Mouse (Mus musculus): ENCODE data around the gene Hspb11. TPM values are rescaled to one million over a fixed set of nuclear protein-coding genes. Genes with fewer than 3 reads are reported as not detected.

Gene Hspb11
- polyA plus RNA-seq, 1 experiment from 2014 or later = 44.6 TPM

GRCm38 (mm10) chr4:107318646-107319045, 65.3 kb downstream of the Hspb11 start:
- Histone ChIP-seq H3K36me3 (ENCODE audit: insufficient read depth, low read length) (peaks cover 15% of the 10 kb centered on the region; the same call in 1 of the 2 replicates), H3K9ac (replicated peaks; ENCODE audit: low read depth) (no peak overlapping the region), H3K27ac (ENCODE audit: low read length) (no peak overlapping the region), H3K4me2 (replicated peaks; ENCODE audit: low read depth, low read length) (no peak overlapping the region), H3K27me3 (replicated peaks; ENCODE audit: insufficient read depth, low read length) (no peaks in the 10 kb centered on the region), H3K4me1 (ENCODE audit: insufficient read depth, low read depth, low read length) (peaks cover 8% of the 10 kb centered on the region; the same call in 1 of the 2 replicates), H3K4me3 (ENCODE audit: low read depth, low read length) (no peak overlapping the region), H3K9me3 (ENCODE audit: low read length) (no peaks in the 10 kb centered on the region)
- WGBS = 72% methylated on average over 8 of the region's 8 CpGs
- ATAC-seq = no peak
- no peak for DNase-seq (ENCODE audit: low spot score)
- TF ChIP-seq CTCF (IDR thresholded peaks at IDR 0.05) (no peak), EP300 (IDR thresholded peaks at IDR 0.05) (no peak)

GRCm38 (mm10) chr4:107321041-107321440, 67.6 kb downstream of the Hspb11 start:
- ATAC-seq = no peak
- Histone ChIP-seq H3K27me3 (replicated peaks; ENCODE audit: insufficient read depth, low read length) (no peaks in the 10 kb centered on the region), H3K4me2 (replicated peaks; ENCODE audit: low read depth, low read length) (no peak overlapping the region), H3K4me3 (ENCODE audit: low read depth, low read length) (no peak overlapping the region), H3K9me3 (ENCODE audit: low read length) (no peaks in the 10 kb centered on the region), H3K4me1 (ENCODE audit: insufficient read depth, low read depth, low read length) (no peaks in the 10 kb centered on the region), H3K27ac (ENCODE audit: low read length) (no peak overlapping the region), H3K36me3 (ENCODE audit: insufficient read depth, low read length) (peaks cover 15% of the 10 kb centered on the region; the same call in 1 of the 2 replicates), H3K9ac (replicated peaks; ENCODE audit: low read depth) (no peak overlapping the region)
- DNase-seq (ENCODE audit: low spot score) = no peak
- WGBS = 83% methylated on average over 2 of the region's 2 CpGs
- TF ChIP-seq CTCF (IDR thresholded peaks at IDR 0.05) = no peak
- no peak for TF ChIP-seq EP300 (IDR thresholded peaks at IDR 0.05)

GRCm38 (mm10) chr4:107323113-107323512, 69.7 kb downstream of the Hspb11 start:
- no peaks in the 10 kb centered on the region for H3K9me3 ChIP-seq (ENCODE audit: low read length)
- H3K4me3 ChIP-seq (ENCODE audit: low read depth, low read length) = no peak overlapping the region
- no peak overlapping the region for H3K4me2 ChIP-seq (replicated peaks; ENCODE audit: low read depth, low read length)
- TF ChIP-seq EP300 (IDR thresholded peaks at IDR 0.05) = no peak
- TF ChIP-seq CTCF (IDR thresholded peaks at IDR 0.05) = no peak
- peaks cover 17% of the 10 kb centered on the region; the same call in 1 of the 2 replicates for H3K36me3 ChIP-seq (ENCODE audit: insufficient read depth, low read length)
- 85% methylated on average over 2 of the region's 2 CpGs for WGBS
- no peaks in the 10 kb centered on the region for H3K4me1 ChIP-seq (ENCODE audit: insufficient read depth, low read depth, low read length)
- DNase-seq (ENCODE audit: low spot score) (no peak), ATAC-seq (no peak)
- H3K9ac ChIP-seq (replicated peaks; ENCODE audit: low read depth) = no peak overlapping the region
- H3K27ac ChIP-seq (ENCODE audit: low read length) = no peak overlapping the region
- H3K27me3 ChIP-seq (replicated peaks; ENCODE audit: insufficient read depth, low read length) = no peaks in the 10 kb centered on the region

GRCm38 (mm10) chr4:107328530-107328929, 75.1 kb downstream of the Hspb11 start:
- no peaks in the 10 kb centered on the region for H3K4me1 ChIP-seq (ENCODE audit: insufficient read depth, low read depth, low read length)
- H3K36me3 ChIP-seq (ENCODE audit: insufficient read depth, low read length) = peaks cover 10% of the 10 kb centered on the region; the same call in 1 of the 2 replicates
- no peaks in the 10 kb centered on the region for H3K27me3 ChIP-seq (replicated peaks; ENCODE audit: insufficient read depth, low read length)
- no peaks in the 10 kb centered on the region for H3K9me3 ChIP-seq (ENCODE audit: low read length)
- no peak overlapping the region for H3K27ac ChIP-seq (ENCODE audit: low read length)
- H3K4me2 ChIP-seq (replicated peaks; ENCODE audit: low read depth, low read length) = no peak overlapping the region
- ATAC-seq (no peak), DNase-seq (ENCODE audit: low spot score) (no peak)
- no peak for TF ChIP-seq EP300 (IDR thresholded peaks at IDR 0.05)
- no peak for TF ChIP-seq CTCF (IDR thresholded peaks at IDR 0.05)
- no peak overlapping the region for H3K9ac ChIP-seq (replicated peaks; ENCODE audit: low read depth)
- WGBS = 96% methylated on average over 8 of the region's 8 CpGs
- H3K4me3 ChIP-seq (ENCODE audit: low read depth, low read length) = no peak overlapping the region

Other genes starting within 250 kb of the Hspb11 start
- gene Mrpl37, start 186.7 kb upstream of the Hspb11 start, polyA plus RNA-seq (2015; fragmentation: Nextera tagmentation; extraction: Ambion mirVana) = 48.4 and 53.4 TPM in 2 replicates
- 4.9 and 5.4 TPM in 2 replicates for gene Cyb5rl, start 186.6 kb upstream of the Hspb11 start, polyA plus RNA-seq (2015; fragmentation: Nextera tagmentation; extraction: Ambion mirVana)
- gene Cdcp2, start 156.7 kb upstream of the Hspb11 start, polyA plus RNA-seq (2015; fragmentation: Nextera tagmentation; extraction: Ambion mirVana) = 0.08 and 0.14 TPM in 2 replicates
- 790 and 798 TPM in 2 replicates for gene Tmem59, start 75.2 kb upstream of the Hspb11 start, polyA plus RNA-seq (2015; fragmentation: Nextera tagmentation; extraction: Ambion mirVana)
- gene Tceanc2, start 74.5 kb upstream of the Hspb11 start, polyA plus RNA-seq (2015; fragmentation: Nextera tagmentation; extraction: Ambion mirVana) = 20.7 and 22.0 TPM in 2 replicates
- 3.5 and 3.8 TPM in 2 replicates for gene Ldlrad1, start 44.4 kb upstream of the Hspb11 start, polyA plus RNA-seq (2015; fragmentation: Nextera tagmentation; extraction: Ambion mirVana)
- gene Lrrc42, start 61 bp upstream of the Hspb11 start, polyA plus RNA-seq (2015; fragmentation: Nextera tagmentation; extraction: Ambion mirVana) = 37.8 and 41.3 TPM in 2 replicates
- gene Dio1, start 53.6 kb downstream of the Hspb11 start, polyA plus RNA-seq (2015; fragmentation: Nextera tagmentation; extraction: Ambion mirVana) = 0.33 and 0.82 TPM in 2 replicates
- gene Yipf1, start 60.8 kb downstream of the Hspb11 start, polyA plus RNA-seq (2015; fragmentation: Nextera tagmentation; extraction: Ambion mirVana) = 71.7 and 76.3 TPM in 2 replicates
- gene Ndc1, start 114.2 kb downstream of the Hspb11 start, polyA plus RNA-seq (2015; fragmentation: Nextera tagmentation; extraction: Ambion mirVana) = 4.6 and 4.7 TPM in 2 replicates
- 0.52 and 0.76 TPM in 2 replicates for gene Glis1, start 181.0 kb downstream of the Hspb11 start, polyA plus RNA-seq (2015; fragmentation: Nextera tagmentation; extraction: Ambion mirVana)